Comparison of ENCODE assay signal across 10 mouse cellular contexts in the genomic region with DNA sequence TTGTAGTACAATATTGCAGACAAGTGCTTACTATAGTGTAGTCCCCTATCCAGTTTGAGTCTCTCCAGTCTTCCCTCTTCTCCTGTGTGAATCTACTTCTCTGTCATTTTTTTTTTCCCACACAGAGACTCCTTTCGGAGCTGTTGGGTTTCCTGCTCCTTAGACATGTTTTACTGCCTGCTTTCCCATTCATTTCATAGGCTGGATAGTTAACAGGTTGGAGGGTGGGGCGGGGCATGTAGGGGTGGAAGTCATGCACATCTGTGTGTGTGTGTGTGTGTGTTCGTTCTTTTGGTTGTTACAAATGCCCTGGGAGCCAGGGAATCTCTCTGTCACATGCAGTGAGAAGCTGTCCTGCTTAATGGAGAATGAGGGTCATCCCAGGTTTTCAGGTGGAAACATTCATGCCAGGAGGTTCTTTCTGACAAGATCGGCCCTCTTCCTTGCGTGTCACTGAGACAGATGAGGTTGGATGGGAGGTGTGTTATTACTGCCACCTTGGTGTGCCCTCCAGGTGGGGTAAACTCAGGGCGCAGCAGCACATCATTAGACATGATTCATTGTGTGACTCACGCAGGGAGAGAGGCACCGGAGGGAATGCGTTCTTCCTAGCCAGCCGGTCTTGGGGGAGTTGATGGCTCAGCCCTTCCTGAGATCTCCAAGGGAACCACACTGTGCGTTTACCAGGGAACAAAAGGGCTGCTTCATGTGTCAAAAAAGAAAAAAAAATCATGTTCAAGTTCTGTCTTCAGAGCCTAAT. TPM values are rescaled to one million over a fixed set of nuclear protein-coding genes. Genes with fewer than 3 reads are reported as not detected.
DNase-seq lines count a peak whose midpoint lies in the region; ATAC-seq and TF ChIP-seq lines count a peak whose summit lies in the region.
"Had no signal": no experiment of that assay in that cellular context is flagged by ENCODE, and none has a peak within 500 bp of the region (broad histone marks: within the 10 kb centered on the region; RNA-seq: fewer than 3 reads in every experiment).

No protein-coding gene starts in this region.

- dilution Hi-C loops in CH12.LX (cut with MboI; ENCODE audit: extremely low pct_ligation_motif_present, extremely low pct_unique_long_range_greater_than_20kb, low sequenced_read_pairs): no loop called here

- no peak overlapping the region; the same call in 1 of the 2 replicates for H3K4me2 ChIP-seq in intestine, postnatal 0 days (replicated peaks; ENCODE audit: low read depth)
- H3K4me2 ChIP-seq in intestine, embryonic 16.5 days (ENCODE audit: low read depth, low read length): no peak overlapping the region
- H3K4me2 ChIP-seq in CH12.LX (ENCODE audit: insufficient read depth, low read depth, poor library complexity, severe bottlenecking): peak overlapping the region; percentile 54
- H3K4me2 ChIP-seq: heart, embryonic 15.5 days; midbrain, embryonic 12.5 days had no signal

- WGBS in intestine, postnatal 0 days: 29% methylated on average over 11 of the region's 11 CpGs
- 33% methylated on average over 11 of the region's 11 CpGs for WGBS in intestine, embryonic 16.5 days
- 22% methylated on average over 11 of the region's 11 CpGs for WGBS in olfactory bulb, adult 2 months

- no peak overlapping the region for H3K27ac ChIP-seq in intestine, postnatal 0 days (ENCODE audit: low read depth, low read length)
- no peak overlapping the region for H3K27ac ChIP-seq in intestine, embryonic 16.5 days (ENCODE audit: low read length)
- peak overlapping the region; percentile 42 for H3K27ac ChIP-seq in CH12.LX (ENCODE audit: insufficient read depth, low read depth)
- peak overlapping the region; percentile 99 for H3K27ac ChIP-seq in bone marrow macrophage, adult 2 months (ENCODE audit: insufficient read depth, low read depth, low read length)
- peak overlapping the region; percentile 90 for H3K27ac ChIP-seq in olfactory bulb, adult 2 months (ENCODE audit: insufficient read depth, low read depth, low read length)
- H3K27ac ChIP-seq: heart, embryonic 15.5 days; midbrain, embryonic 12.5 days had no signal

- no peaks in the 10 kb centered on the region for H3K9me3 ChIP-seq in intestine, postnatal 0 days (ENCODE audit: control insufficient read depth)
- H3K9me3 ChIP-seq in intestine, embryonic 16.5 days (ENCODE audit: control insufficient read depth, low read length): no peaks in the 10 kb centered on the region
- peaks cover 10% of the 10 kb centered on the region for H3K9me3 ChIP-seq in CH12.LX (replicated peaks; ENCODE audit: low read length)
- H3K9me3 ChIP-seq: heart, embryonic 15.5 days; midbrain, embryonic 12.5 days had no signal

- H3K9ac ChIP-seq in intestine, postnatal 0 days (ENCODE audit: low read depth, low read length): no peak overlapping the region
- H3K9ac ChIP-seq in intestine, embryonic 16.5 days (ENCODE audit: low read depth, low read length): no peak overlapping the region
- H3K9ac ChIP-seq in CH12.LX (ENCODE audit: insufficient read depth, low read depth): peak overlapping the region; percentile 62; the same call in 1 of the 2 replicates
- H3K9ac ChIP-seq: heart, embryonic 15.5 days; midbrain, embryonic 12.5 days had no signal

- no peak for TF ChIP-seq EP300 in CH12.LX (IDR thresholded peaks at IDR 0.05; ENCODE audit: low read length)

- peaks cover 3% of the 10 kb centered on the region for H3K79me2 ChIP-seq in CH12.LX (replicated peaks; ENCODE audit: control insufficient read depth, extremely low read depth, insufficient read depth, poor library complexity, severe bottlenecking)

- ATAC-seq in intestine, postnatal 0 days: peak; percentile 38; the same call in 1 of the 2 replicates
- ATAC-seq in intestine, embryonic 16.5 days: no peak

- no peak overlapping the region for H3K4me3 ChIP-seq in intestine, postnatal 0 days (ENCODE audit: low read depth, low read length)
- H3K4me3 ChIP-seq in intestine, embryonic 16.5 days (ENCODE audit: low read length): no peak overlapping the region
- peak overlapping the region in 2 of 3 experiments; percentile 16 to 21 for H3K4me3 ChIP-seq in CH12.LX (replicated peaks in 1 of 3; ENCODE audit: low read depth in 2 of 3, low read length in 2 of 3, poor library complexity in 1 of 3)
- peak overlapping the region; percentile 20 for H3K4me3 ChIP-seq in bone marrow macrophage, adult 2 months (ENCODE audit: insufficient read depth, low read length)
- no peak overlapping the region for H3K4me3 ChIP-seq in olfactory bulb, adult 2 months (ENCODE audit: insufficient read depth, low read depth, low read length)
- H3K4me3 ChIP-seq: heart, embryonic 15.5 days; midbrain, embryonic 12.5 days had no signal

- no peaks in the 10 kb centered on the region for H3K36me3 ChIP-seq in intestine, postnatal 0 days (ENCODE audit: control insufficient read depth, insufficient read depth)
- H3K36me3 ChIP-seq in intestine, embryonic 16.5 days (ENCODE audit: control insufficient read depth, insufficient read depth, low read length): no peaks in the 10 kb centered on the region
- no peaks in the 10 kb centered on the region for H3K36me3 ChIP-seq in CH12.LX (replicated peaks in 1 of 2; ENCODE audit: control insufficient read depth in 1 of 2, insufficient read depth in 1 of 2, low read length in 1 of 2)
- H3K36me3 ChIP-seq: heart, embryonic 15.5 days; midbrain, embryonic 12.5 days had no signal

- TF ChIP-seq RAD21 in CH12.LX (IDR thresholded peaks at IDR 0.05; ENCODE audit: low read depth, low read length): no peak

- DNase-seq in CH12.LX (ENCODE audit: extremely low read depth): no peak
- DNase-seq in kidney, adult 11 months: no peak
- no peak for DNase-seq in ovary, postnatal 14 days (ENCODE audit: low spot score)
- no peak for DNase-seq in gastrocnemius, postnatal 10 days

- TF ChIP-seq CTCF in intestine, postnatal 0 days (IDR thresholded peaks at IDR 0.05; ENCODE audit: low read depth): peak; percentile 22; the same call in 1 of the 2 replicates
- no peak for TF ChIP-seq CTCF in CH12.LX (conservative IDR thresholded peaks at IDR 0.05 in 1 of 2, IDR thresholded peaks at IDR 0.05 in 1 of 2; ENCODE audit: low read depth in 2 of 2, low read length in 2 of 2)
- no peak for TF ChIP-seq CTCF in bone marrow macrophage, adult 2 months (IDR thresholded peaks at IDR 0.05; ENCODE audit: low read depth, low read length)
- no peak for TF ChIP-seq CTCF in olfactory bulb, adult 2 months (IDR thresholded peaks at IDR 0.05; ENCODE audit: insufficient read depth, low read depth, low read length)

- 0 out of 2 replicates have a peak, but pooled peaks cover 4% of the 10 kb centered on the region for H3K4me1 ChIP-seq in intestine, postnatal 0 days (replicated peaks; ENCODE audit: control insufficient read depth, insufficient read depth, low read length)
- H3K4me1 ChIP-seq in intestine, embryonic 16.5 days (ENCODE audit: control insufficient read depth, insufficient read depth, low read length): peaks cover 19% of the 10 kb centered on the region
- peaks cover 39 to 77% of the 10 kb centered on the region in 2 experiments for H3K4me1 ChIP-seq in CH12.LX (ENCODE audit: control insufficient read depth in 1 of 2, insufficient read depth in 2 of 2)
- peaks cover 59% of the 10 kb centered on the region for H3K4me1 ChIP-seq in bone marrow macrophage, adult 2 months (ENCODE audit: control insufficient read depth, insufficient read depth, low read length)
- peaks cover 21% of the 10 kb centered on the region for H3K4me1 ChIP-seq in olfactory bulb, adult 2 months (ENCODE audit: control insufficient read depth, insufficient read depth, low read length)

- in situ Hi-C loops in CH12.LX (cut with MboI; ENCODE audit: low pct_ligation_motif_present, low pct_unique_long_range_greater_than_20kb, low sequenced_read_pairs): no loop called here

- H3K27me3 ChIP-seq in intestine, postnatal 0 days (replicated peaks; ENCODE audit: control insufficient read depth, insufficient read depth, low read length): no peaks in the 10 kb centered on the region
- H3K27me3 ChIP-seq in intestine, embryonic 16.5 days (replicated peaks; ENCODE audit: control insufficient read depth, insufficient read depth, low read length): no peaks in the 10 kb centered on the region
- H3K27me3 ChIP-seq in CH12.LX (replicated peaks): no peaks in the 10 kb centered on the region
- H3K27me3 ChIP-seq: heart, embryonic 15.5 days; midbrain, embryonic 12.5 days had no signal

- TF ChIP-seq POLR2A in CH12.LX (IDR thresholded peaks at IDR 0.05; ENCODE audit: low read depth, low read length): 0 out of 2 replicates have a peak, but pooled peaks have one; percentile 8
- TF ChIP-seq POLR2A in bone marrow macrophage, adult 2 months (IDR thresholded peaks at IDR 0.05; ENCODE audit: borderline replicate concordance, low read depth, low read length): no peak
- no peak for TF ChIP-seq POLR2A in olfactory bulb, adult 2 months (IDR thresholded peaks at IDR 0.05; ENCODE audit: insufficient read depth, low read depth, low read length)

TF ChIP-seq in CH12.LX, 34 proteins besides CTCF, POLR2A, EP300 and RAD21 (continues in another document):
- no peak for TF ChIP-seq ZC3H11A (IDR thresholded peaks at IDR 0.05; ENCODE audit: low read depth, low read length)
- 0 out of 2 replicates have a peak, but pooled peaks have one; percentile 17 for TF ChIP-seq TCF12 (IDR thresholded peaks at IDR 0.05; ENCODE audit: low read depth, low read length)
- no peak for TF ChIP-seq MAZ (IDR thresholded peaks at IDR 0.05; ENCODE audit: low read depth, low read length)

RNA-seq across cellular contexts. Expression of gene Dgkd, which starts 4.7 kb away (rescaled TPM):
- polyA plus RNA-seq in intestine, postnatal 0 days (2015; fragmentation: Nextera tagmentation; extraction: Ambion mirVana): 20.2 and 24.1 TPM in 2 replicates
- 24.0 and 26.9 TPM in 2 replicates for polyA plus RNA-seq in intestine, embryonic 16.5 days (2015; fragmentation: Nextera tagmentation; extraction: Ambion mirVana)
- total RNA-seq in CH12.LX (2012; rRNA removed): 73.4 and 89.9 TPM in 2 replicates
- 57.5 and 58.0 TPM in 2 replicates for total RNA-seq in CH12.LX (2014; rRNA removed)
- polyA plus RNA-seq in CH12.LX (2012; ENCODE audit: insufficient read length, low read depth): 73.8 and 77.3 TPM in 2 replicates
- 91.0 and 100 TPM in 2 replicates for polyA plus RNA-seq in bone marrow macrophage, adult 2 months (2012; ENCODE audit: insufficient read depth, insufficient read length, missing spikeins)
- polyA plus RNA-seq in olfactory bulb, adult 2 months (2012; ENCODE audit: insufficient read depth, insufficient read length, low replicate concordance, missing spikeins): 128 and 379 TPM in 2 replicates
- total RNA-seq in gastrocnemius, postnatal 10 days (2021): 10 to 100 TPM; 37.5 to 44.6 TPM

RNA-seq across cellular contexts. Expression of gene Sag, which starts 44.9 kb away (rescaled TPM):
- 0.18 and 0.37 TPM in 2 replicates for polyA plus RNA-seq in intestine, postnatal 0 days (2015; fragmentation: Nextera tagmentation; extraction: Ambion mirVana)
- 0.72 and 0.91 TPM in 2 replicates for polyA plus RNA-seq in intestine, embryonic 16.5 days (2015; fragmentation: Nextera tagmentation; extraction: Ambion mirVana)
- total RNA-seq in CH12.LX (2012; rRNA removed) (1.0 and 2.5 TPM in 2 replicates), CH12.LX (2014; rRNA removed) (0.19 TPM in 1 of 2 replicates, not detected in the other)
- 0.45 and 2.0 TPM in 2 replicates for polyA plus RNA-seq in CH12.LX (2012; ENCODE audit: insufficient read length, low read depth)
- polyA plus RNA-seq in bone marrow macrophage, adult 2 months (2012; ENCODE audit: insufficient read depth, insufficient read length, missing spikeins): 0.93 and 1.2 TPM in 2 replicates
- polyA plus RNA-seq in olfactory bulb, adult 2 months (2012; ENCODE audit: insufficient read depth, insufficient read length, low replicate concordance, missing spikeins): not detected in 2 replicates
- under 1 TPM; 0.14 to 0.32 TPM for total RNA-seq in gastrocnemius, postnatal 10 days (2021)

Comparison
In these comparisons a context has a peak if more than half of its experiments do, and no peak if none do; other contexts are left out.
1. H3K27ac ChIP-seq: peak in CH12.LX (single experiment), bone marrow macrophage, adult 2 months (single experiment) and olfactory bulb, adult 2 months (single experiment); none in intestine, postnatal 0 days (single experiment) and intestine, embryonic 16.5 days (single experiment).
2. H3K4me3 ChIP-seq: peak in CH12.LX (2 of 3) and bone marrow macrophage, adult 2 months (single experiment); none in intestine, postnatal 0 days (single experiment), intestine, embryonic 16.5 days (single experiment) and olfactory bulb, adult 2 months (single experiment).